Mouse (Mus musculus) spleen, adult 2 months (tissue): ENCODE results near the gene Gm5737.

Experiments
- CTCF ChIP-seq: fragments of 200-500 bp; IDR thresholded peaks from 2 replicates; pipeline ENCODE4 v1.5.1; 2011; ENCODE audit warnings: mild to moderate bottlenecking, inconsistent platforms; ENCODE audit not compliant: insufficient read depth, insufficient read length, insufficient replicate concordance; ENCODE audit errors: extremely low read depth
- POLR2A ChIP-seq: fragments of 200-500 bp; IDR thresholded peaks from 2 replicates; pipeline ENCODE4 v1.6.1; 2011; ENCODE audit warnings: low read depth, low read length, inconsistent platforms

DNA sequence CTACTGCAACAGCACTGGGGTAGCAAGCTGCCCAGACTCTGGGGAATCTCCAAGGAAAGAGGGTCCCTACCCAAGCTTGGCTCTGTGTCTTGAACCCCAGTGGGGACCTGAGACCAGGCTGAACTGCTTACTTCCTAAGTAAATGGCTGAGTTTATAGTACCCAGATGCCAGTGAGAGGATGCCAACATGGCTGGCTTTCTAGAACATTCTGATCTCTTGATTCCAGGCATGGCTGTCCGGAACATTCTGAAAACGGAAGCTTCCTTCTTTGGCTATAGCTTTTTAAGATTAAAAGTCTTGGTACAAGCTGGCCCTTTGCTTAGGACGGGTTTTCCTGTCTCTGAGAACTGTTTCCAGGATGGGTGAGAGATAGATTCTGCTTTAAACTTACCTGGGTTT is 61.9 kb downstream of the Gm5737 start:
- TF ChIP-seq POLR2A (no peak), CTCF (no peak)
